Mouse (Mus musculus): ENCODE data around the gene H2-M10.2. TPM values are rescaled to one million over a fixed set of nuclear protein-coding genes. Genes with fewer than 3 reads are reported as not detected.
"Not testable (repeated sequence)": the region's sequence is repeated elsewhere in the genome, so short reads cannot be mapped to it uniquely, and the experiment has no call there.

The H2-M10.2 gene
- polyA plus RNA-seq, 1 experiment from 2014 or later = 0.30 TPM

DNA sequence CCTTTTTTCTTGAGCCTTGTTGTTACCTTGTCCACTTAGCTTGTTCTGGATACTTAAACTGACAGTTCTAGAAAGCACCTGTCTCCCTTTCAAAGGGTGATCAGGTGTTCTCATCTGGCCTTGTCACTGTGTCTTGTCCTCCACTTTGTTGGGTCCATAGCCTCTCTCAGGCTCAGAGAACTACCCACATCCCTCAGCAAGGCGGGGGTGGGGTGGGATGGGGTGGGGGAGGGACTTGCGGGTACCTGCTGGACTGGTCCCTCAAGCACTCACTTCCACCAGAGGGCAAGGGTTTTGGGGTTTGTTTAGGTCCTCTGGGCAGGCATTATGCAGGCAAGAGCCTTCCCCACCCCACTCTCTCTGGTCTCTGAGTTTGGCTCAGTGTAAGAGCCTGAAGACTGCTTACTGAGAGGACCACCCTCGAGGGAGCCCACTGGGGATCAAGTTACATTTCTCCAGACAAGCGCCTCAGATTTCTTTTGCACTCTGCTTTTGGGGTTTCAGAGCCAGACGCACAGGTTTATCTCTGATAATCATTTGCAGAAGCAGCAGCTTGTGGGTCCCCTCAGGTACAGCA is 45.6 kb downstream of the H2-M10.2 start:
- no peaks in the 10 kb centered on the region for H3K36me3 ChIP-seq (ENCODE audit: control insufficient read depth, insufficient read depth, low read length)
- H3K27me3 ChIP-seq (ENCODE audit: control insufficient read depth, insufficient read depth, low read length) = 0 out of 2 replicates have a peak, but pooled peaks cover 13% of the 10 kb centered on the region
- no peak overlapping the region for H3K4me2 ChIP-seq (replicated peaks; ENCODE audit: low read depth, low read length)
- ATAC-seq (ENCODE audit: insufficient number of reproducible peaks, insufficient read depth, low FRiP score, low read depth) = no peak
- no peak overlapping the region for H3K4me3 ChIP-seq (ENCODE audit: low read depth, low read length)
- 0 out of 2 replicates have a peak, but pooled peaks cover 5% of the 10 kb centered on the region for H3K4me1 ChIP-seq (ENCODE audit: control insufficient read depth, insufficient read depth, low read length)
- H3K9me3 ChIP-seq (ENCODE audit: control insufficient read depth, low read depth, low read length) = no peaks in the 10 kb centered on the region
- no peak overlapping the region for H3K9ac ChIP-seq (replicated peaks; ENCODE audit: low read depth, low read length)
- H3K27ac ChIP-seq (ENCODE audit: low read length) = no peak overlapping the region
- 10% methylated on average over 5 of the region's 5 CpGs for WGBS

DNA sequence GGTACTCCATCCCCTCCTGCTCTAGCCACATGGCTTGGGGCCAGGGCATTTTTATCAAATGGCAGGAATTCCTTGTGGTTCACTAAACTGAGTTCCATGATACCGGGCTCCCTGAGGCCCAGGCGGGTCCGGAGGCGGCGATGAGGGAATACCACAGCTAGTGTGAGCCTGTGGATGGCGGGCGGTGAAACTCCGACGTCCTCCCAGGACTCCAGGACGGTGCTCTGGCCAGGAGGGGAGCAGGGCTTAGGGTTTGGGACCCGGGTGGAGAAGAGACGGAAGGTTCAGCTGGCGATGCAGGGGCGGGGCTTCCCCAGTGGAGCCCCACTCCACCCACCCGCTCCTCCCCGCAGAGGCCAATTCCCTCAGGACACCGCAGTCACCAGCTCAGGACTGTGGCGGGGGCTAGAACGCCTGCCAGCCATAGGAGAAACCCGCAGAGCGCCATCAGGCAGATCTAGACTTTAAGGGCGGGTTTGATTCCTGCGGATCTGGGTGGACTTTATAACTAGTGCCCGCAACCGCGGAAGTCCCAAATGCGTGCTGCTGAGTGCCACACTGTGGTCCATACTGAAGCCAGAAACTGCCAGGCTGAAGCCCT is 48.9 kb downstream of the H2-M10.2 start:
- Histone ChIP-seq H3K9ac (replicated peaks; ENCODE audit: low read depth, low read length) (peak overlapping the region; percentile 28; the same call in 1 of the 2 replicates), H3K9me3 (ENCODE audit: control insufficient read depth, low read depth, low read length) (no peaks in the 10 kb centered on the region), H3K4me3 (ENCODE audit: low read depth, low read length) (peak overlapping the region; percentile 33), H3K4me1 (ENCODE audit: control insufficient read depth, insufficient read depth, low read length) (0 out of 2 replicates have a peak, but pooled peaks cover 5% of the 10 kb centered on the region), H3K36me3 (ENCODE audit: control insufficient read depth, insufficient read depth, low read length) (no peaks in the 10 kb centered on the region), H3K4me2 (replicated peaks; ENCODE audit: low read depth, low read length) (peak overlapping the region; percentile 67), H3K27me3 (ENCODE audit: control insufficient read depth, insufficient read depth, low read length) (peaks cover 20% of the 10 kb centered on the region; the same call in 1 of the 2 replicates), H3K27ac (ENCODE audit: low read length) (no peak overlapping the region)
- ATAC-seq (ENCODE audit: insufficient number of reproducible peaks, insufficient read depth, low FRiP score, low read depth) = peak; percentile 63; the same call in 1 of the 2 replicates
- WGBS = 3% methylated on average over 27 of the region's 27 CpGs

DNA sequence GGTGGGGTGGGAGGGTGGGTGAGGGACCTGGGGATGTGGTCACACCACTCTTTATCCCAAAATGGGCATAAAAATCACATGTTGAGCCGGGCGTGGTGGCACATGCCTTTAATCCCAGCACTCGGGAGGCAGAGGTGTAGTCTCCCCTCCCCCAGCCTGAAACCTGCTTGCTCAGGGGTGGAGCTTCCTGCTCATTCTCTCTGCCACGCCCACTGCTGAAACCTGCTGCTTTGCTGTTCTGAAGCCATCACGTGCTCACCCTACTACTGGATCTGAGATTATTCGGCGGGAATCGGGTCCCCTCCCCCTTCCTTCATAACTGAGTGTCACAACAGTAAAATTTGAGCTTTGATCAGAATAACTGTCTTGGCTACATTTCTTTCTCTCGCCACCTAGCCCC is 51.0 kb downstream of the H2-M10.2 start:
- H3K27me3 ChIP-seq (ENCODE audit: control insufficient read depth, insufficient read depth, low read length) = peaks cover 23% of the 10 kb centered on the region; the same call in 1 of the 2 replicates
- 20% methylated on average over 8 of the region's 9 CpGs for WGBS
- H3K4me1 ChIP-seq (ENCODE audit: control insufficient read depth, insufficient read depth, low read length); H3K9ac ChIP-seq (replicated peaks; ENCODE audit: low read depth, low read length); H3K36me3 ChIP-seq (ENCODE audit: control insufficient read depth, insufficient read depth, low read length); H3K27ac ChIP-seq (ENCODE audit: low read length); H3K4me2 ChIP-seq (replicated peaks; ENCODE audit: low read depth, low read length); H3K4me3 ChIP-seq (ENCODE audit: low read depth, low read length); H3K9me3 ChIP-seq (ENCODE audit: control insufficient read depth, low read depth, low read length); ATAC-seq (ENCODE audit: insufficient number of reproducible peaks, insufficient read depth, low FRiP score, low read depth): not testable (repeated sequence)

Other genes with a start within 250 kb of the H2-M10.2 start
- 19.3 and 21.8 TPM in 2 replicates for gene H2-T22, start 243.7 kb downstream of the H2-M10.2 start, polyA plus RNA-seq (2014; fragmentation: Nextera tagmentation; extraction: Ambion mirVana)
- not detected in 2 replicates for gene Gm6034, start 243.5 kb downstream of the H2-M10.2 start, polyA plus RNA-seq (2014; fragmentation: Nextera tagmentation; extraction: Ambion mirVana)
- gene Gm11127, start 228.1 kb downstream of the H2-M10.2 start, polyA plus RNA-seq (2014; fragmentation: Nextera tagmentation; extraction: Ambion mirVana) = not detected in 2 replicates
- gene Gm19684, start 164.8 kb downstream of the H2-M10.2 start, polyA plus RNA-seq (2014; fragmentation: Nextera tagmentation; extraction: Ambion mirVana) = not detected in 2 replicates
- gene Gm7030, start 157.1 kb downstream of the H2-M10.2 start, polyA plus RNA-seq (2014; fragmentation: Nextera tagmentation; extraction: Ambion mirVana) = not detected in 2 replicates
- 2.0 and 3.0 TPM in 2 replicates for gene Gm8909, start 118.0 kb downstream of the H2-M10.2 start, polyA plus RNA-seq (2014; fragmentation: Nextera tagmentation; extraction: Ambion mirVana)
- not detected in 2 replicates for gene H2-T3, start 96.2 kb downstream of the H2-M10.2 start, polyA plus RNA-seq (2014; fragmentation: Nextera tagmentation; extraction: Ambion mirVana)
- gene Rpp21, start 28.4 kb downstream of the H2-M10.2 start, polyA plus RNA-seq (2014; fragmentation: Nextera tagmentation; extraction: Ambion mirVana) = 133 and 167 TPM in 2 replicates
- 16.3 and 16.4 TPM in 2 replicates for gene Trim39, start 14.2 kb downstream of the H2-M10.2 start, polyA plus RNA-seq (2014; fragmentation: Nextera tagmentation; extraction: Ambion mirVana)
- not detected in 2 replicates for gene H2-M10.1, start 39.7 kb upstream of the H2-M10.2 start, polyA plus RNA-seq (2014; fragmentation: Nextera tagmentation; extraction: Ambion mirVana)
- not detected in 2 replicates for gene H2-M10.3, start 81.9 kb upstream of the H2-M10.2 start, polyA plus RNA-seq (2014; fragmentation: Nextera tagmentation; extraction: Ambion mirVana)
- gene H2-M10.4, start 175.8 kb upstream of the H2-M10.2 start, polyA plus RNA-seq (2014; fragmentation: Nextera tagmentation; extraction: Ambion mirVana) = not detected in 2 replicates

Data from stomach, embryonic 14.5 days (tissue).